Mouse (Mus musculus) kidney, embryonic 14.5 days (tissue): Measurements from ENCODE around the gene Zfp428. TPM values are rescaled to one million over a fixed set of nuclear protein-coding genes. Genes with fewer than 3 reads are reported as not detected.
A peak's percentile ranks its signal among the peaks of the same experiment; 100 is the strongest.

Experiments used
- ATAC-seq: fragments of 200-750 bp; cut with Nextera tagmentation; 2 replicates; pipeline ENCODE4 v1.8.0; 2017; ENCODE audit warnings: moderate number of reproducible peaks, mild to moderate bottlenecking, moderate TSS enrichment, moderate library complexity; ENCODE audit not compliant: low FRiP score, low TSS enrichment
- H3K27ac ChIP-seq: fragments of 300-500 bp; sonication (generic); 2 replicates; pipeline ENCODE4 v1.5.1; 2014; ENCODE audit warnings: low read depth, mild to moderate bottlenecking, low read length, moderate library complexity, mixed read lengths
- H3K27me3 ChIP-seq: fragments of 300-500 bp; sonication (generic); 2 replicates; pipeline ENCODE4 v1.6.1; 2014; ENCODE audit warnings: mild to moderate bottlenecking, low read length; ENCODE audit not compliant: control insufficient read depth, insufficient read depth
- H3K36me3 ChIP-seq: fragments of 300-500 bp; sonication (generic); 2 replicates; pipeline ENCODE4 v1.6.1; 2014; ENCODE audit warnings: low read length, mixed read lengths; ENCODE audit not compliant: control insufficient read depth, insufficient read depth
- H3K4me1 ChIP-seq: fragments of 300-500 bp; sonication (generic); 2 replicates; pipeline ENCODE4 v1.6.1; 2014; ENCODE audit warnings: low read length, mixed read lengths; ENCODE audit not compliant: control insufficient read depth, insufficient read depth
- H3K4me2 ChIP-seq: fragments of 300-500 bp; sonication (generic); replicated peaks from 2 replicates; pipeline ENCODE4 v1.6.1; 2014; ENCODE audit warnings: low read depth, mild to moderate bottlenecking, low read length
- H3K4me3 ChIP-seq: fragments of 300-500 bp; sonication (generic); 2 replicates; pipeline ENCODE4 v1.5.1; 2014; ENCODE audit warnings: mild to moderate bottlenecking, low read length
- H3K9ac ChIP-seq: fragments of 300-500 bp; sonication (generic); 2 replicates; pipeline ENCODE4 v1.6.1; 2014; ENCODE audit warnings: low read depth, mild to moderate bottlenecking, low read length, moderate library complexity
- H3K9me3 ChIP-seq: fragments of 300-500 bp; sonication (generic); 2 replicates; pipeline ENCODE4 v1.6.1; 2016; ENCODE audit warnings: low read length; ENCODE audit not compliant: control insufficient read depth
- WGBS: fragments of 180-500 bp; shearing (Covaris S2); extraction: QIAGEN DNeasy Blood & Tissue Kit; methylation state at CpG from one replicate; pipeline ENCODE4 v1.1.7; 2014; 5-methylcytosine and 5-hydroxymethylcytosine counted together
- polyA plus RNA-seq: library from polyadenylated mRNA; unstranded; fragments of >200 nt; fragmentation: Nextera tagmentation; extraction: Ambion mirVana; gene quantifications from 2 replicates; pipeline ENCODE4 v1.2.1, GENCODE M21; 2014

The Zfp428 gene
- polyA plus RNA-seq, 1 experiment from 2014 or later: 54.5 TPM

DNA sequence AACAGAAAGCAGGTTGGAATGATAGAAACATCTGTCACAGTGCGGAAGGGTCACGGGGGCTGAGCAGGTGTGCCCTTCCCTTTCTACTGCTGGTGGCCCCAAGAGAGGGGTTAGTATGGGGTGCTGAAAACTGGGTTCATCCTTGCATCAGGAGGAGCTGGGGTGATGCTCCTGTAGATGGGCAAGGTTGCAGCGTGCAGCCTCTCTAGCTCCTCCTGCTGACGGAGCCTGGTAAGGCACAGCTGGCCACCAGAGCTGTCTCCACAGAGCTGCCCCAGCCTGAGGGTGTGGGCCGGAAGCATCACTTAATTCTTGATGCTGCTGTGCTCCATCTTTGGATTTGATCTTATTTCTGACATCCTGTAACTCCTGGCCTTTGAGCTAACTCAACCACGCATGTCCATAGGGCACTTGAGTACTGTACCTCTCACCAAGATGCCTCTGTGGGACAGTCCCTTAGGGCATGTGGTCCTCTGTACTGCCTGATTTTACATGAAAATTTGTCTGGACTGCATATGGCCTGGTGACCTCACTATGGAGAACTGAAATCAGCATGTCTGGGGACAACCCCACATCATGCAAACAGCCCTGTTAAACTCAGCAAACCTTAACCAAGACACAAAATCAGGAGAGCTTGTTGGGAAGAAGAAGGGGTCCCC is 57.9 kb downstream of the Zfp428 start:
- no peaks in the 10 kb centered on the region for H3K4me1 ChIP-seq
- no peak overlapping the region for H3K4me2 ChIP-seq
- H3K36me3 ChIP-seq: peaks cover 72% of the 10 kb centered on the region
- ATAC-seq: peak; percentile 25; the same call in 1 of the 2 replicates
- no peaks in the 10 kb centered on the region for H3K27me3 ChIP-seq
- no peaks in the 10 kb centered on the region for H3K9me3 ChIP-seq
- no peak overlapping the region for H3K4me3 ChIP-seq
- 66% methylated on average over 6 of the region's 6 CpGs for WGBS
- no peak overlapping the region for H3K27ac ChIP-seq
- H3K9ac ChIP-seq: no peak overlapping the region

Other genes with a start within 250 kb of the Zfp428 start
- 6.3 and 11.8 TPM in 2 replicates for gene Zfp93, start 236.6 kb upstream of the Zfp428 start, polyA plus RNA-seq
- 31.3 and 39.5 TPM in 2 replicates for gene Zfp61, start 205.8 kb upstream of the Zfp428 start, polyA plus RNA-seq
- gene Zfp94, start 190.3 kb upstream of the Zfp428 start, polyA plus RNA-seq: 9.6 and 10.3 TPM in 2 replicates
- 0.26 and 0.31 TPM in 2 replicates for gene Tescl, start 173.1 kb upstream of the Zfp428 start, polyA plus RNA-seq
- gene Lypd5, start 157.8 kb upstream of the Zfp428 start, polyA plus RNA-seq: not detected in 2 replicates
- gene Kcnn4, start 136.7 kb upstream of the Zfp428 start, polyA plus RNA-seq: 2.6 and 3.3 TPM in 2 replicates
- 25.0 and 32.3 TPM in 2 replicates for gene Smg9, start 107.4 kb upstream of the Zfp428 start, polyA plus RNA-seq
- gene Irgc1, start 54.7 kb upstream of the Zfp428 start, polyA plus RNA-seq: not detected in 2 replicates
- 14.1 TPM in 2 replicates for gene Plaur, start 44.5 kb upstream of the Zfp428 start, polyA plus RNA-seq
- 1.5 and 5.9 TPM in 2 replicates for gene Cadm4, start 25.0 kb upstream of the Zfp428 start, polyA plus RNA-seq
- gene AC161166.1, start 5.4 kb downstream of the Zfp428 start, polyA plus RNA-seq: 0.17 and 0.61 TPM in 2 replicates
- 5.0 and 9.5 TPM in 2 replicates for gene Irgq, start 23.7 kb downstream of the Zfp428 start, polyA plus RNA-seq
- 0.43 TPM in 1 of 2 replicates, not detected in the other for gene Pinlyp, start 39.1 kb downstream of the Zfp428 start, polyA plus RNA-seq
- gene Xrcc1, start 39.3 kb downstream of the Zfp428 start, polyA plus RNA-seq: 109 and 136 TPM in 2 replicates
- gene Ethe1, start 80.5 kb downstream of the Zfp428 start, polyA plus RNA-seq: 51.8 and 53.6 TPM in 2 replicates
- gene Zfp575, start 80.6 kb downstream of the Zfp428 start, polyA plus RNA-seq: 2.5 and 3.0 TPM in 2 replicates
- gene Phldb3, start 103.8 kb downstream of the Zfp428 start, polyA plus RNA-seq: 0.24 and 0.32 TPM in 2 replicates
- gene Lypd3, start 129.5 kb downstream of the Zfp428 start, polyA plus RNA-seq: 0.27 and 0.76 TPM in 2 replicates
- gene Tex101, start 169.7 kb downstream of the Zfp428 start, polyA plus RNA-seq: not detected in 2 replicates
- not detected in 2 replicates for gene BC049730, start 202.2 kb downstream of the Zfp428 start, polyA plus RNA-seq
- not detected in 2 replicates for gene Gm4763, start 219.9 kb downstream of the Zfp428 start, polyA plus RNA-seq